Mouse (Mus musculus) limb, embryonic 13.5 days (tissue): ENCODE data around the gene Hs3st5. TPM values are rescaled to one million over a fixed set of nuclear protein-coding genes. Genes with fewer than 3 reads are reported as not detected.
"Not testable (repeated sequence)": the region's sequence is repeated elsewhere in the genome, so short reads cannot be mapped to it uniquely, and the experiment has no call there.

Source experiments
- ATAC-seq: fragments of 200-750 bp; cut with Nextera tagmentation; 2 replicates; pipeline ENCODE4 v1.8.0; 2017; ENCODE audit warnings: low read depth, moderate number of reproducible peaks, moderate TSS enrichment; ENCODE audit not compliant: low FRiP score
- H3K27ac ChIP-seq: fragments of 300-500 bp; sonication (generic); 2 replicates; pipeline ENCODE4 v1.5.1; 2015; ENCODE audit warnings: inconsistent platforms, mild to moderate bottlenecking, moderate library complexity
- H3K27me3 ChIP-seq: fragments of 300-500 bp; sonication (generic); 2 replicates; pipeline ENCODE4 v1.6.1; 2015; ENCODE audit warnings: mild to moderate bottlenecking, inconsistent platforms
- H3K36me3 ChIP-seq: fragments of 300-500 bp; sonication (generic); 2 replicates; pipeline ENCODE4 v1.6.1; 2015; ENCODE audit warnings: inconsistent platforms, mild to moderate bottlenecking, moderate library complexity
- H3K4me1 ChIP-seq: fragments of 300-500 bp; sonication (generic); 2 replicates; pipeline ENCODE4 v1.6.1; 2015; ENCODE audit warnings: inconsistent platforms
- H3K4me2 ChIP-seq: fragments of 300-500 bp; sonication (generic); replicated peaks from 2 replicates; pipeline ENCODE4 v1.6.1; 2015; ENCODE audit warnings: inconsistent platforms, mild to moderate bottlenecking, moderate library complexity
- H3K4me3 ChIP-seq: fragments of 300-500 bp; sonication (generic); 2 replicates; pipeline ENCODE4 v1.5.1; 2015; ENCODE audit warnings: moderate library complexity, mild to moderate bottlenecking, inconsistent platforms
- H3K9ac ChIP-seq: fragments of 300-500 bp; sonication (generic); 2 replicates; pipeline ENCODE4 v1.6.1; 2015; ENCODE audit warnings: mild to moderate bottlenecking, inconsistent platforms
- H3K9me3 ChIP-seq: fragments of 300-500 bp; sonication (generic); 2 replicates; pipeline ENCODE4 v1.6.1; 2016; ENCODE audit warnings: inconsistent platforms
- WGBS: fragments of 180-500 bp; shearing (Covaris S2); methylation state at CpG from one replicate; pipeline ENCODE4 v1.1.7; 2015; 5-methylcytosine and 5-hydroxymethylcytosine counted together
- polyA plus RNA-seq: library from polyadenylated mRNA; unstranded; fragments of >200 nt; fragmentation: Nextera tagmentation; extraction: Ambion mirVana; gene quantifications from 2 replicates; pipeline ENCODE4 v1.2.1, GENCODE M21; 2015

The Hs3st5 gene
- polyA plus RNA-seq, 1 experiment from 2014 or later: 1.5 TPM

DNA sequence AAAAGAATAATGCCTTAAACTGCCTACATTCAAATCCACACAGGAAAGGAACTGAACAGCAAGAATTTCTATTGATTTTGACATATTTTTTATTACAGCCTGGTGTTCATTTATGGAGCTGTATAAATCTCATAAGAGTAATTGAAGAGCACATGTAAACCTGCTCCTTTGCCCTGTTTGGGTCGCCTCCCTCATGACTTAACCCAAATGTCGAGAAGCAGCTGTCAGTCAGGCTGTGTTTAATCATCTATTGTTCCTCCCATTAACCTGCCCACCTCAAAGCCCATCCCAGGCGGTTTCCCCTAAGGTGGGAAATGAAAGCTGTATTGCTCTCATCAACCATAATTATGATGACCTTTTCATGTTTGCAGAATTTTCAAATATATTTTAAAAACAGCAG lies 65.9 kb downstream of the Hs3st5 start:
- no peak overlapping the region for H3K27ac ChIP-seq
- H3K36me3 ChIP-seq: no peaks in the 10 kb centered on the region
- 40% methylated on average over 3 of the region's 3 CpGs for WGBS
- H3K4me1 ChIP-seq: 0 out of 2 replicates have a peak, but pooled peaks cover 4% of the 10 kb centered on the region
- H3K9ac ChIP-seq: no peak overlapping the region
- ATAC-seq: no peak
- no peaks in the 10 kb centered on the region for H3K27me3 ChIP-seq
- H3K4me2 ChIP-seq: no peak overlapping the region
- no peaks in the 10 kb centered on the region for H3K9me3 ChIP-seq
- no peak overlapping the region for H3K4me3 ChIP-seq

DNA sequence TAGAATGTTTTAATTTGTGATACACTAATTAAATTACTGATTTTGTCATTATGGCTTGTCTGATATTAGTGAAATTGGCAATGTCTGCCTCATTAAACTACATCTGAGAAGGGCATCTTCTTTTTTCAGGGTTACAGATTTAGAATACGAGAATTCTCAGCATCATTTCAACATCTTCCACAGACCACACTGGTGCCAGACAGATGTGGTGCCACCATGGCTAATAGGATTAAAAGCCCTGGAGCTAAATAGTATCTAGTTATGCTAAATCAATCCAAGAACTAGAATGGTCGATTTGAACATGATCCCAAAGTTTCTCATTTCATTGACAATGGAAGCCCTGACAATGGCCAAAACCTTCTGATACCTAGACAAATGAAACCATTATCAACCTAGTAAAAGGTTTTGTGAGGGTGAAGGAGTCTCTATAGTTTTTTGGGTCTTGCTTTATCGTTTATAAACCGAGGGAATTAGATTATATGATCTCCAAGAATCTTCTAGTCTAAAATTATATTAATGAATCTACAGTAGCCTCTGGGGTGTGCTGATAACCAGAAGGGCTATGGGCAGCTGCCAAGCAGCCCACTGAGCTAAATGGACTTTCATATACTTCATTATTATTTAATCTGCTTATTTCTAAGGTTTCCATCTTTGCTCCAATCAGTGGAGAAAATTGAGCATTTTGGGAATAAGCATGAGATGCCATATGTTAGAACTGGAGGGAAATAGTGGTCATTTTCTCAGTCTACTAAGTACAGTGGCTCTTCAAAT lies 71.9 kb downstream of the Hs3st5 start:
- Histone ChIP-seq H3K4me3 (no peak overlapping the region), H3K27me3 (no peaks in the 10 kb centered on the region), H3K9ac (no peak overlapping the region), H3K4me1 (no peaks in the 10 kb centered on the region), H3K4me2 (no peak overlapping the region), H3K36me3 (no peaks in the 10 kb centered on the region), H3K27ac (no peak overlapping the region), H3K9me3 (no peaks in the 10 kb centered on the region)
- 80% methylated on average over 4 of the region's 4 CpGs for WGBS
- ATAC-seq: no peak

DNA sequence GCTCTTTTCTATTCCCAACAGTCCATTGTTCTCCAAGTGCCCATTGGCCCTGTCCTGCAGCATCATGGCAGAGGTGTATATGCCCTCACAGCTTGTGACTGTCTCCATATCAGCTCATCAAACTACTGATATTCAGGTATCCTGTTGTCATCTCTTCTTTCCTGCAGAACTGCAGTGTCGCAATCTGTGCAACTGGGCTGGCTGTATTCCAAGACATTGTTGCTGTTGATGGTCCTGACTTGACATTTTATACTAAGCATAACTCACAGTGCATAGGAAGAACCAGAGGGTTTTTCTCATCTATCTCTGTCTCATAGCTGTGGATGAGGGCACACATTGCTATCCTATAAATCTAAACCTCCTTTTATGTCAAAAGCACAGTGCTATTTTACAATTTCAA lies 103.8 kb downstream of the Hs3st5 start:
- Histone ChIP-seq H3K27me3 (no peaks in the 10 kb centered on the region), H3K4me2 (no peak overlapping the region), H3K4me1 (no peaks in the 10 kb centered on the region), H3K9me3 (0 out of 2 replicates have a peak, but pooled peaks cover 2% of the 10 kb centered on the region), H3K4me3 (no peak overlapping the region), H3K9ac (no peak overlapping the region), H3K27ac (no peak overlapping the region), H3K36me3 (no peaks in the 10 kb centered on the region)
- 85% methylated on average over 1 of the region's 1 CpGs for WGBS
- ATAC-seq: no peak

DNA sequence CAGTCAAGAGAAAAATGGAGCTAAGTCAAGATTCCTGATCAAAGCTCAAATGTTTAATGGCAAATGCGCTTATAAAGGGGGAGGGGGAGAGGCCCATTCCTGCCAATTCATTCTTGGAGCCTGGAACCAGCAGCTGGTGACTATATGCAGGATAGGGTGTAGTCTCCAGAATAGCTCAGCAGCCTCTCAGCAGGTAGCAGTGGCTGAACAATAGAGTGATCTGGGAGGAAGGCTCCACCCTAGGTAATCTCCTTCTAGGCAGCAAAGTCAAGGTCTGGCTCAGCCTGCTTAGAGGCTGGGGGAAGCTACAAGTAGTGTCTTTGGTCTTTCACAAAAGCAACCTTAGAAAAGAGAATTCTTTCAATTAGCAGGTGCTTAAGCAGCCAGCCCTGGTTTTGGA lies 104.8 kb downstream of the Hs3st5 start:
- not testable (repeated sequence) for H3K4me3 ChIP-seq, H3K9me3 ChIP-seq, H3K9ac ChIP-seq, H3K36me3 ChIP-seq, ATAC-seq, H3K4me2 ChIP-seq, H3K27ac ChIP-seq, H3K27me3 ChIP-seq, H3K4me1 ChIP-seq
- 58% methylated on average over 1 of the region's 1 CpGs for WGBS

DNA sequence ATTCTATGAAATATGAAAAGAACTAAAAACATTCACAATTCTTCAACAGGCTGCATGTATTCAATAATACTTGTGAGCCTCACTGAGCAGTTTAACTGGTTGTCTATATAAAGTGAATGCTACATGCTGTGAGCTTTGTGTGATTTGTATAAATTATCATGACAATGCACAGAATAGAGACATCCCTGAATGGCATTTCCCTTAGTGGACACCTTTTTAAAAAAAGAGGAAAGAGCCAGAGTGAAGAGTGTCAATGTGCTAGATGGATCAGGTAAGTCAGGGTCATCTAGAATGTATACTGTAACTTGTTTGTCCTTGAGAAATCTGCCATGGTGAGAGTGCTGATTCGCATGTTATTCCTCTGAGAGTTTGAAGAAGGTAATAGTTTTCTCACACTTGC lies 116.4 kb downstream of the Hs3st5 start:
- H3K4me2 ChIP-seq: no peak overlapping the region
- 87% methylated on average over 1 of the region's 1 CpGs for WGBS
- H3K4me3 ChIP-seq: no peak overlapping the region
- no peaks in the 10 kb centered on the region for H3K9me3 ChIP-seq
- no peaks in the 10 kb centered on the region for H3K27me3 ChIP-seq
- H3K4me1 ChIP-seq: no peaks in the 10 kb centered on the region
- no peak for ATAC-seq
- no peak overlapping the region for H3K9ac ChIP-seq
- no peak overlapping the region for H3K27ac ChIP-seq
- H3K36me3 ChIP-seq: no peaks in the 10 kb centered on the region

DNA sequence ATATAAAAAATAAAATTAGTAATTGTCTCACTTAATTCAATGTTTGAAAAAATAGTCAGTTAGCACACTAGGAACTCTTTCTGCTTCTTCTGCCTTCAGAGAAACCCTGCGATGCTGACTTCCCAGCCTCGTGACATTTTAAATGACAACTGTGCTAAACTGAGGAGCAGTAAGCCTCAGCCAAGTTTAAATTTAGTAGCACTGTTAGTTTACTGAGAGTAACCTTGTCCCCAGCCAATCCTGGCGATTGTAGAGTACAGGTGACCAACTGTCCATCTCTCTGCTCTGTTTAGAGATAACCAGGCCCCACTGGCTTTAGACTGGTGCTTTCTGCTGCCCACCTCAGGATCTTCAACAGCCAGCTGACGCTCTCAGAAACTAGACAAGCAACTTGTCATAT lies 121.3 kb downstream of the Hs3st5 start:
- WGBS: 91% methylated on average over 4 of the region's 4 CpGs
- Histone ChIP-seq H3K4me3 (no peak overlapping the region), H3K9me3 (no peaks in the 10 kb centered on the region), H3K36me3 (no peaks in the 10 kb centered on the region), H3K27me3 (no peaks in the 10 kb centered on the region), H3K4me1 (no peaks in the 10 kb centered on the region), H3K4me2 (no peak overlapping the region), H3K27ac (no peak overlapping the region), H3K9ac (no peak overlapping the region)
- no peak for ATAC-seq

DNA sequence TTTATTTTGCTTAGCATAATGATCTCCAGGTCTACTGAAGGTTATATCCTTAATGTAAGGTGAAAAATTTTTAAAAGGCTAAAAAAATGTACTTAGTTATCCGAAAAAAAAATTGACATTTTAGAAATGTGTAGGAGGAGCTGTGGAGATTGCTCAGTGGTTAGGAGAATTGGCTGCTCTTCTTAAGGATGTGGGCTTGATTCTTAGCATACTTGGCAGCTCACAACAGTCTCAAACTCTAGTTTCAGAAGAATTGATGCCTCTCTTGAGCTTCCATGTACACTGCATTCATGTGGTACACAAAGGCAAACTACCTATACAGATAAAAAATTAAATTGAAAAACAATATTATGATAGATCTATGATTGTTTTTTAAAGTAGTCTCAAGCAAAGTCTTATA lies 125.1 kb downstream of the Hs3st5 start:
- ATAC-seq: no peak
- 84% methylated on average over 1 of the region's 1 CpGs for WGBS

DNA sequence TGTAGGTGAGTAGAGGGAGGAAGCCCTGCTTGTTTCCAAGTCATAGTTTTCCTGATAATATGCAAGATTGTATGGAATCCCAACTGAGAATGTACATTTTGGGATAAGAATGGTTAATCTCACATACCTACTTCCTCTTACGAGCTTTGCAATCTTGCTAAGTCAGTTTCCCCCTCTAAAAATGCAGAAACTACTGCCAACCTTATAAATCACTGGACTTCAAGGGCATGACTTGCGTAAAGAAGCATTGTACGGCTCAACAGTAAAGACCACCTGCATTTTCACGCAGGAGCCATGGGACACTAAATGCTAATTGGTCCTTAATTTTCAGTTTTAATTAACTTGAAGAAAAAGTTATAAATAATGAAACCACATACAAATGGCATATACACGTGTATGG lies 144.0 kb downstream of the Hs3st5 start:
- no peaks in the 10 kb centered on the region for H3K9me3 ChIP-seq
- H3K9ac ChIP-seq: no peak overlapping the region
- no peak overlapping the region for H3K27ac ChIP-seq
- H3K36me3 ChIP-seq: no peaks in the 10 kb centered on the region
- no peaks in the 10 kb centered on the region for H3K4me1 ChIP-seq
- H3K27me3 ChIP-seq: no peaks in the 10 kb centered on the region
- no peak overlapping the region for H3K4me3 ChIP-seq
- WGBS: 41% methylated on average over 5 of the region's 5 CpGs
- H3K4me2 ChIP-seq: no peak overlapping the region
- ATAC-seq: no peak

More for the DNA sequence above, 125.1 kb downstream of the Hs3st5 start:
- Histone ChIP-seq H3K4me2 (no peak overlapping the region), H3K4me1 (no peaks in the 10 kb centered on the region), H3K36me3 (no peaks in the 10 kb centered on the region), H3K4me3 (no peak overlapping the region), H3K9ac (no peak overlapping the region), H3K9me3 (no peaks in the 10 kb centered on the region), H3K27me3 (no peaks in the 10 kb centered on the region), H3K27ac (no peak overlapping the region)

DNA sequence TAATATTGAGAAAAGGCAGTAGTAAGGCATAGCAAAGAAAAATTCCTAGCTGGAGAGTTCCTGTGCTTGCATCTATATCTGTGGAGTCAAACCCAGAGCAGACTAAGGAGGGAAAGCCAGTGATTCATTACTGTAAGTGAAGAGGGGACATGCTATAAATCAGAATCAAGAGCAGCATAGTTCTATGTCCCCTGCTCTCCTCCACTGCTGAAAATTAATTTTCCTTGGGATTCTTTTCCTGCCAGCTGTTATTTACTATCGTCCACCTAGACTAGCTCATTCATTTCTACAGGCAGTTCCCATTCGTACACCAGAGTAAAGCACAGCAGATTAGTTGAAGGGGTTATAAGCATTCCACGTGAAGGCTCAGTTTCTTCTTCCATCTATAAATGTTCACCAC lies 207.4 kb downstream of the Hs3st5 start:
- Histone ChIP-seq H3K36me3 (no peaks in the 10 kb centered on the region), H3K27ac (no peak overlapping the region), H3K4me3 (no peak overlapping the region), H3K9me3 (no peaks in the 10 kb centered on the region), H3K9ac (no peak overlapping the region), H3K4me2 (no peak overlapping the region), H3K4me1 (no peaks in the 10 kb centered on the region), H3K27me3 (no peaks in the 10 kb centered on the region)
- WGBS: 67% methylated on average over 3 of the region's 3 CpGs
- ATAC-seq: no peak

DNA sequence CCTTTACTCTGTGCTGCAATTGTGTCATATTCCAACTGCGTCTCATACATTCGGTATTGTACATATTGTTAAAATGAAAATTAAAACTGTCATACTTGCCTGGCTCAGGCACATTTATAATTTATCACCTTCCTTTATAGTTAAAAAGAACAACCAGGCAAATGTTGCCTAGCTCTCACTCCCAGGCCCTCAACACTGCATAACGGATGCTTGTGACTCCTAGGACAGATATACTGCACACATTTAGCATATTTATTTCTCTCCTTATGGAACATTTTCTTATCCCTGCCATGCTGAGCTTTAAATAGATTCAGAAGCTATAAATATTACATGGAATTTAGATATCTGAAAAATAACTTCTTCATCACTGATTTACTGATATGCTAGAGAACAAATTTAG lies 219.6 kb downstream of the Hs3st5 start:
- no peaks in the 10 kb centered on the region for H3K9me3 ChIP-seq
- WGBS: 87% methylated on average over 3 of the region's 3 CpGs
- no peak overlapping the region for H3K27ac ChIP-seq
- no peak overlapping the region for H3K4me2 ChIP-seq
- H3K36me3 ChIP-seq: no peaks in the 10 kb centered on the region
- peaks cover 7% of the 10 kb centered on the region; the same call in 1 of the 2 replicates for H3K4me1 ChIP-seq
- H3K27me3 ChIP-seq: no peaks in the 10 kb centered on the region
- no peak overlapping the region for H3K4me3 ChIP-seq
- H3K9ac ChIP-seq: no peak overlapping the region
- no peak for ATAC-seq

DNA sequence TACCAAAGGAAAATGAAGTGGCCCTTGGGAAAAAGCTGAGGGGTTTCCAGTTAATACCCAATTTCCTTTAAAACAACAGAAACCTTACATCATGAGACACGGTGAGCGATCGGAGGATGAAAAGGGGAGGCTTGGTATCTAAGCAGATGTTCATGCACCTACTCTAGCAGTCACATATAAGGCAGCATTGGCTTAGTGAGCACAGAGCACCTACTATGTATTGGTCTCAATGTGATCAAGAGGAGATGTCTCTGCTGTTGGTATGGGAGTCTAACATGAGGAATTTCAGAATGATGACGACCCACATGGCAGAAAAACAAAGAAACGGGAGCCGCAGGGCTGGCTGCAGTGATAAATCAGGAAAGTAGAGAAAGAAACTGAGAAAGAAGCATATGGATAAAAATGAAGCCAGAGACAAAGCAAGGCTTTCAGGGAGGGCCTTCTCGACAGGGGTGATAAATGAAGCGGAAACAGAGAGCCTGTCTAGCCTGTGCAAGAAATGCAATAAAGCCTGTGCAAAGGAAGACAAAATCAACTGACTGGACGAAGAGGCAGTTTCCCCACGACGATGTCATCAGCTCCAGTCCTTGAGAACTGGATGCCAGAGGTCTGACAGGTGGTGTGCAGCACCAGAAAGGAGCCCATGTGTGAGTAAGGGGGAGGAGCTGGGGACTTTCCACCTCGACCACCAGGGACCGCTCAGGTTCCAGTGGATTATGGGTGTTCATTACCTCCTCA lies 222.9 kb downstream of the Hs3st5 start:
- ATAC-seq: no peak

DNA sequence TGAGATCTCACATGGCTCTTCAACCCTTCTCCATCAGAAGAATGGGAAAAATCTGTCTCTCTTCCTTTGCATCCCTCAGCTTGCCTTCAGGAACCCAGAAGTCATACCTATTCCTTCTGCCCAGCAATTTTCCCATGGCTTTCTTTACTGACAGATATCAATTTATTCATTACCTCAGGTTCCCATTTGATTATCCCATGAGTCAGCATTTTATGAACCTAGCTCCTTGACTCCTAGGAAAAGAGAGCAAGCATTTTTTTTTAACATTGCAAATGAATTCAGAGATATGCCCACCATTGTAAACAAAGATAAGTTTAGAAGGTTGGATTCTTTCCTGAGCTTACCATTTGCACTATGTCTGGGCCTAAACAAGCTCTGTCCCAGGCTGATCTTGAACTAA lies 232.8 kb downstream of the Hs3st5 start:
- no peak overlapping the region for H3K9ac ChIP-seq
- H3K4me3 ChIP-seq: no peak overlapping the region
- H3K27me3 ChIP-seq: no peaks in the 10 kb centered on the region
- no peak for ATAC-seq
- H3K4me1 ChIP-seq: no peaks in the 10 kb centered on the region
- H3K27ac ChIP-seq: no peak overlapping the region
- no peaks in the 10 kb centered on the region for H3K36me3 ChIP-seq
- no peak overlapping the region for H3K4me2 ChIP-seq
- H3K9me3 ChIP-seq: no peaks in the 10 kb centered on the region

More for the DNA sequence above, 222.9 kb downstream of the Hs3st5 start:
- WGBS: 59% methylated on average over 13 of the region's 13 CpGs
- no peak overlapping the region for H3K4me2 ChIP-seq
- H3K4me3 ChIP-seq: no peak overlapping the region
- no peaks in the 10 kb centered on the region for H3K36me3 ChIP-seq
- H3K27ac ChIP-seq: no peak overlapping the region
- no peaks in the 10 kb centered on the region for H3K9me3 ChIP-seq
- H3K9ac ChIP-seq: no peak overlapping the region
- H3K27me3 ChIP-seq: no peaks in the 10 kb centered on the region
- peaks cover 7% of the 10 kb centered on the region; the same call in 1 of the 2 replicates for H3K4me1 ChIP-seq
